Mouse (Mus musculus) neural tube, embryonic 11.5 days (tissue): ENCODE data around the gene Cd38. TPM values are rescaled to one million over a fixed set of nuclear protein-coding genes. Genes with fewer than 3 reads are reported as not detected.

Source experiments
- ATAC-seq: fragments of 200-750 bp; cut with Nextera tagmentation; 2 replicates; pipeline ENCODE4 v1.8.0; 2017; ENCODE audit warnings: moderate number of reproducible peaks, mild to moderate bottlenecking, moderate TSS enrichment, moderate library complexity; ENCODE audit not compliant: insufficient read depth, low FRiP score, low TSS enrichment
- DNase-seq: peaks from one replicate; pipeline ENCODE4 v3.0.0-alpha.2; 2015; ENCODE audit warnings: low spot score
- H3K27ac ChIP-seq: fragments of 300-500 bp; sonication (generic); 2 replicates; pipeline ENCODE4 v1.5.1; 2014; ENCODE audit warnings: low read depth, mild to moderate bottlenecking, low read length
- H3K27me3 ChIP-seq: fragments of 300-500 bp; sonication (generic); 2 replicates; pipeline ENCODE4 v1.6.1; 2014; ENCODE audit warnings: mild to moderate bottlenecking, low read length, mixed read lengths; ENCODE audit not compliant: control insufficient read depth, insufficient read depth
- H3K36me3 ChIP-seq: fragments of 300-500 bp; sonication (generic); 2 replicates; pipeline ENCODE4 v1.6.1; 2014; ENCODE audit warnings: mild to moderate bottlenecking, low read length, moderate library complexity, mixed read lengths; ENCODE audit not compliant: control insufficient read depth, insufficient read depth
- H3K4me1 ChIP-seq: fragments of 300-500 bp; sonication (generic); 2 replicates; pipeline ENCODE4 v1.6.1; 2014; ENCODE audit warnings: low read length, mixed read lengths; ENCODE audit not compliant: control insufficient read depth, insufficient read depth
- H3K4me2 ChIP-seq: fragments of 300-500 bp; sonication (generic); 2 replicates; pipeline ENCODE4 v1.6.1; 2014; ENCODE audit warnings: low read depth, mild to moderate bottlenecking, moderate library complexity
- H3K4me3 ChIP-seq: fragments of 300-500 bp; sonication (generic); 2 replicates; pipeline ENCODE4 v1.5.1; 2014; ENCODE audit warnings: low read depth, low read length
- H3K9ac ChIP-seq: fragments of 300-500 bp; sonication (generic); 2 replicates; pipeline ENCODE4 v1.6.1; 2014; ENCODE audit warnings: mild to moderate bottlenecking, low read length
- H3K9me3 ChIP-seq: fragments of 300-500 bp; sonication (generic); 2 replicates; pipeline ENCODE4 v1.6.1; 2016; ENCODE audit warnings: low read length; ENCODE audit not compliant: control insufficient read depth
- WGBS: fragments of 180-500 bp; shearing (Covaris S2); extraction: QIAGEN DNeasy Blood & Tissue Kit; methylation state at CpG from one replicate; pipeline ENCODE4 v1.1.7; 2014; 5-methylcytosine and 5-hydroxymethylcytosine counted together
- polyA plus RNA-seq: library from polyadenylated mRNA; unstranded; fragments of >200 nt; fragmentation: Nextera tagmentation; extraction: Ambion mirVana; gene quantifications from 2 replicates; pipeline ENCODE4 v1.2.1, GENCODE M21; 2014

Cd38 gene
- 9.9 and 11.5 TPM in 2 replicates for polyA plus RNA-seq

GRCm38 (mm10) chr5:43868253-43868652 lies at the start of gene Cd38:
Gene Cd38 (plus strand): TSS chr5:43868553.
- H3K4me2 ChIP-seq = peak within 1 kb of the TSS; percentile 66
- ATAC-seq (no peak), DNase-seq (no peak)
- H3K9ac ChIP-seq = peak within 1 kb of the TSS; percentile 43
- no peaks in the 10 kb centered on the region; the same call in 1 of the 2 replicates for H3K4me1 ChIP-seq
- H3K9me3 ChIP-seq = no peaks in the 10 kb centered on the region
- H3K27me3 ChIP-seq = no peaks in the 10 kb centered on the region
- H3K36me3 ChIP-seq = no peaks in the 10 kb centered on the region
- H3K27ac ChIP-seq = no peak within 1 kb of the TSS
- H3K4me3 ChIP-seq = peak within 1 kb of the TSS; percentile 32

DNA sequence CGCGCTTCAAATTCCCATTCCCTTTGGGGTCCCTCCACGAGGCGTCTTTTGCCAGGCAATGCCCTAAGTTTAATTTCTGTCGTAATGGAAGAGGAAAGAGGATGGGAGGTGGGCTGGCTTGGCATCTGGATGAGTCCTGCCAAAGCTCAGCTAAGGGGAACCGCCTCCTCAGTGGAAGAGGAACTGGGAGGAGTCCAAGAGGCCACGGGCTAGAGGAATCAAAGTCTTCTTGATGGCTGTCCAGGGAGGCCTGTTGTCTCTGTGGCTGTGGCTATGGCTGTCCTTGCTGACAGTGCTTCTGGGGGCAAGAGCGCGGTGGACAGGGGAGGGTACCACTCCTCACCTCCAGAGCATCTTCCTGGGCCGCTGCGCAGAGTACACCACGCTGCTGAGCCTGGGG lies 49.7 kb upstream of the Cd38 start, which contains the start of gene Bst1:
Gene Bst1, plus strand, starts transcription at position 191 of the 400 bp plus-strand sequence.
- Histone ChIP-seq H3K36me3 (no peaks in the 10 kb centered on the region), H3K9me3 (no peaks in the 10 kb centered on the region), H3K4me1 (no peaks in the 10 kb centered on the region), H3K9ac (no peak within 1 kb of the TSS), H3K27me3 (no peaks in the 10 kb centered on the region), H3K4me3 (no peak within 1 kb of the TSS), H3K4me2 (no peak within 1 kb of the TSS), H3K27ac (no peak within 1 kb of the TSS)
- ATAC-seq (no peak), DNase-seq (no peak)
- 59% methylated on average over 12 of the region's 12 CpGs for WGBS

GRCm38 (mm10) chr5:43820785-43821184 lies 47.6 kb upstream of the Cd38 start:
- H3K27ac ChIP-seq = no peak overlapping the region
- no peaks in the 10 kb centered on the region for H3K27me3 ChIP-seq
- H3K4me2 ChIP-seq = no peak overlapping the region
- no peaks in the 10 kb centered on the region for H3K36me3 ChIP-seq
- H3K9me3 ChIP-seq = no peaks in the 10 kb centered on the region
- ATAC-seq (no peak), DNase-seq (no peak)
- no peaks in the 10 kb centered on the region for H3K4me1 ChIP-seq
- WGBS = 93% methylated on average over 11 of the region's 11 CpGs
- H3K9ac ChIP-seq = no peak overlapping the region
- H3K4me3 ChIP-seq = no peak overlapping the region

- Histone ChIP-seq H3K9ac (no peak within 1 kb of the TSS), H3K27me3 (no peaks in the 10 kb centered on the region), H3K4me3 (no peak within 1 kb of the TSS), H3K27ac (no peak within 1 kb of the TSS), H3K4me2 (no peak within 1 kb of the TSS), H3K4me1 (no peaks in the 10 kb centered on the region), H3K36me3 (no peaks in the 10 kb centered on the region), H3K9me3 (no peaks in the 10 kb centered on the region)
- DNase-seq (no peak), ATAC-seq (no peak)
- WGBS = 84% methylated on average over 19 of the region's 19 CpGs
These were observed 46.8 kb upstream of the Cd38 start, which contains the start of gene Fbxl5 for GRCm38 (mm10) chr5:43821538-43821937. Gene Fbxl5 (minus strand): TSS chr5:43821638.

DNA sequence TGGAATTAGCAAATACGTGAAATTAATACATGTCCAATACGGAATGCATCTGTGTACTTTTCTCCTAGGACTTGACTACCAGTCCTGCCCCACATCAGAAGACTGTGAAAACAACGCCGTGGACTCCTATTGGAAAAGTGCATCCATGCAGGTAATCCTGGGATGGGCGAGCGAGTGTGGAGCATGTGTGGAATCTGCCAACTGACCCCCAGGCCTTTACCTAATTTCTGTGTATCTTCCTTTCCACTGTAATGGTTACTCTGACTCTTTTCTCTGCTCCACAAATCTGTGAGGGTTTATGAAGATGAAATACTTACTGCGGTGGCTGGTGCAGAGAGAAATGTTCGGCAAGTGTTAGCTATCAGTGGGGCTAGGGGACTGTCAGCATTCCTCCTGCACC lies 46.2 kb upstream of the Cd38 start:
- ATAC-seq = no peak
- DNase-seq = no peak
- Histone ChIP-seq H3K9ac (no peak overlapping the region), H3K4me1 (no peaks in the 10 kb centered on the region), H3K27me3 (no peaks in the 10 kb centered on the region), H3K4me3 (no peak overlapping the region), H3K9me3 (no peaks in the 10 kb centered on the region), H3K36me3 (no peaks in the 10 kb centered on the region), H3K27ac (no peak overlapping the region), H3K4me2 (no peak overlapping the region)
- WGBS = 88% methylated on average over 8 of the region's 8 CpGs

- DNase-seq (no peak), ATAC-seq (no peak)
- no peak overlapping the region for H3K4me3 ChIP-seq
- H3K4me1 ChIP-seq = no peaks in the 10 kb centered on the region
- no peaks in the 10 kb centered on the region for H3K27me3 ChIP-seq
- no peak overlapping the region for H3K4me2 ChIP-seq
- no peak overlapping the region for H3K9ac ChIP-seq
- no peaks in the 10 kb centered on the region for H3K36me3 ChIP-seq
- 84% methylated on average over 3 of the region's 3 CpGs for WGBS
- H3K9me3 ChIP-seq = no peaks in the 10 kb centered on the region
- H3K27ac ChIP-seq = no peak overlapping the region
These were observed 45.5 kb upstream of the Cd38 start for GRCm38 (mm10) chr5:43822824-43823223.

DNA sequence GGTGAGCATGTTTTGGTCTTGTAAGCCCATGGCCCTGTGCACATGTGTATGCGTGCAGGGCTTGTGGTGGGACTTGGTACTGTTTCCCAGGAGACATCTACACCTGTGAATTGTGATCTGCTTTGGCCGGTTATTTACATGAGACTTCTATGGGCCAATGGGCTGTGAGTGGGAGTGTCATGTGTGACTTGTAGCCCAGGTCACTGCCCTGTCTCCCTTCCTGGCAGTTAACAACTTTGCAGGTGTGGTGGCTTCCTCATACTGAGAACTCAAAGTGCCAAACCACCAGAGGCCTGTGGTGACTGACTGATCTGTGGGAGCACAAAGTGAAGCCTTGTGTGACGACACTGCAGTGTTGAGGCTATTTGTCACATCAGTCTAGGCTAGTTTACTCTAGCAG lies 43.8 kb upstream of the Cd38 start:
- Histone ChIP-seq H3K4me2 (no peak overlapping the region), H3K4me1 (no peaks in the 10 kb centered on the region), H3K36me3 (no peaks in the 10 kb centered on the region), H3K27ac (no peak overlapping the region), H3K27me3 (no peaks in the 10 kb centered on the region), H3K4me3 (no peak overlapping the region), H3K9me3 (no peaks in the 10 kb centered on the region), H3K9ac (no peak overlapping the region)
- no peak for ATAC-seq
- DNase-seq = no peak
- 88% methylated on average over 3 of the region's 3 CpGs for WGBS

DNA sequence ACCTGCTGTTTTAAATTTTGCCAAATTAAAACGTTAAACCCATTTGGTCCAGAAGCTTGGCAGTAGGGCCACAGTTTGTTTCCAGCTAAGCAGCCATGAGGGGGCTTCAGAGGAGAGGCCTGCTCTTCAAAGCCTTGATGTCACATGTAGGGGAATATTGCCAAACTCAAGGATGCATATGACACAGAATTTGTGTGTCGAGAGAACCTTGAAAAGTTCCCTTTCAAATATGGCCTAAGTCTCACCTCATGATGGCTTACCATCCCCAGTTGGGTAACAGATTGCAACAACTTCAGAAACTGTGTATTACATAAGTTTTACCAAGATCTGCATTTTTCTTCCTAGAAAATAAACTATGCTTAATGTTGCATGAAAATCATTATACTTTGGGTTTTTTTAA lies 41.5 kb upstream of the Cd38 start:
- Histone ChIP-seq H3K9ac (no peak overlapping the region), H3K27me3 (no peaks in the 10 kb centered on the region), H3K36me3 (no peaks in the 10 kb centered on the region), H3K9me3 (no peaks in the 10 kb centered on the region), H3K4me3 (no peak overlapping the region), H3K4me2 (no peak overlapping the region), H3K4me1 (no peaks in the 10 kb centered on the region), H3K27ac (no peak overlapping the region)
- ATAC-seq (no peak), DNase-seq (no peak)
- WGBS = 91% methylated on average over 2 of the region's 2 CpGs

DNA sequence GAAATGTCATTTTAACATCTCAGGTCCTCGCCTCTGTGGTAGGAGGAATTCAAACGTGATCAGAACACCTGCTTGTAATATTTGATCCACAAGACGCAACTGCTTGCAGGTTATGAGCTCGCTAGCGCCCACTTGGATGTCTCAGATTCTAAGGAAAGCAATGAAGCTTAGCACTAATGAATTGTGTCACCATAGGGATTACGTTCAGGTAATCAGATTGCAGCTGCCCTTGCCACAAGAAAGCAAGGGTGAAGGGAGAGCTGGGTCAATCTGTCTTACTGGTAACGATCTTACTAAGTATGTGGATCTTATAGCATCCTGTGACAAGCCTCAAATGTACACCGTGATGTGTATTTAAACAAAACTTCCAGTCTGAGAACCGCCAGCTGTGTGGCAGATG lies 41.0 kb upstream of the Cd38 start:
- no peaks in the 10 kb centered on the region for H3K9me3 ChIP-seq
- no peak overlapping the region for H3K4me2 ChIP-seq
- no peak overlapping the region for H3K27ac ChIP-seq
- DNase-seq (no peak), ATAC-seq (no peak)
- H3K27me3 ChIP-seq = no peaks in the 10 kb centered on the region
- 83% methylated on average over 9 of the region's 9 CpGs for WGBS
- H3K4me3 ChIP-seq = no peak overlapping the region
- no peaks in the 10 kb centered on the region for H3K36me3 ChIP-seq
- H3K4me1 ChIP-seq = no peaks in the 10 kb centered on the region
- H3K9ac ChIP-seq = no peak overlapping the region
